Mouse (Mus musculus): Measurements from ENCODE around the gene Wbp1. TPM values are rescaled to one million over a fixed set of nuclear protein-coding genes. Genes with fewer than 3 reads are reported as not detected.
A peak's percentile ranks its signal among the peaks of the same experiment; 100 is the strongest.

Wbp1 gene
- total and polyA plus RNA-seq, 3 experiments = 70.4 to 152 (median 74.6) TPM

GRCm38 (mm10) chr6:83124851-83125312 is 3.5 kb upstream of the Wbp1 start:
- H3K27me3 ChIP-seq (ENCODE audit: control insufficient read depth, insufficient read depth, low read length) = no peaks in the 10 kb centered on the region
- H3K4me1 ChIP-seq (ENCODE audit: control insufficient read depth, insufficient read depth, low read length) = peaks cover 3% of the 10 kb centered on the region
- peak overlapping the region; percentile 78 for H3K9ac ChIP-seq (ENCODE audit: low read depth, low read length)
- peak; percentile 90 to 92 for DNase-seq
- WGBS = under 1% methylated on average over 30 of the region's 30 CpGs
- intact Hi-C loops (cut with DNase I) = loop anchor here (1.0 to 5.0 kb wide), 3 partner anchors 16 to 202 kb away; partner anchors contain the start of genes Dctn1, Mob1a, Mrpl53 and Mthfd2
- H3K36me3 ChIP-seq (ENCODE audit: control insufficient read depth, insufficient read depth, low read length) = no peaks in the 10 kb centered on the region
- H3K27ac ChIP-seq = peak overlapping the region; percentile 76
- no peaks in the 10 kb centered on the region for H3K79me2 ChIP-seq (replicated peaks; ENCODE audit: control insufficient read depth, insufficient read depth, low read length)
- H3K4me3 ChIP-seq = peak overlapping the region; percentile 84
- TF ChIP-seq POLR2A (IDR thresholded peaks at IDR 0.05; ENCODE audit: insufficient read depth, low read depth, low read length) = peak; percentile 77
- no peak for TF ChIP-seq CTCF (IDR thresholded peaks at IDR 0.05)
- 0 out of 2 replicates have a peak, but pooled peaks have one; percentile 54 for TF ChIP-seq EP300 (IDR thresholded peaks at IDR 0.05; ENCODE audit: insufficient read depth, low read depth, low read length)

GRCm38 (mm10) chr6:83122961-83123360 is 1.6 kb upstream of the Wbp1 start:
- H3K79me2 ChIP-seq (replicated peaks; ENCODE audit: control insufficient read depth, insufficient read depth, low read length) = no peaks in the 10 kb centered on the region
- no peak overlapping the region for H3K27ac ChIP-seq
- 87% methylated on average over 5 of the region's 5 CpGs for WGBS
- no peak overlapping the region for H3K9ac ChIP-seq (ENCODE audit: low read depth, low read length)
- no peaks in the 10 kb centered on the region for H3K36me3 ChIP-seq (ENCODE audit: control insufficient read depth, insufficient read depth, low read length)
- DNase-seq = no peak
- no peaks in the 10 kb centered on the region for H3K27me3 ChIP-seq (ENCODE audit: control insufficient read depth, insufficient read depth, low read length)
- intact Hi-C loops (cut with DNase I) = loop anchor here (5.0 kb wide), 1 partner anchor 204 kb away; the partner anchor contains the start of genes Mob1a and Mthfd2
- TF ChIP-seq POLR2A (IDR thresholded peaks at IDR 0.05; ENCODE audit: insufficient read depth, low read depth, low read length) = no peak
- TF ChIP-seq EP300 (IDR thresholded peaks at IDR 0.05; ENCODE audit: insufficient read depth, low read depth, low read length) = no peak
- no peak overlapping the region for H3K4me3 ChIP-seq
- peaks cover 3% of the 10 kb centered on the region for H3K4me1 ChIP-seq (ENCODE audit: control insufficient read depth, insufficient read depth, low read length)

- Histone ChIP-seq H3K9ac (ENCODE audit: low read depth, low read length) (peak overlapping the region; percentile 80), H3K27me3 (ENCODE audit: control insufficient read depth, insufficient read depth, low read length) (no peaks in the 10 kb centered on the region), H3K4me3 (peak overlapping the region; percentile 74), H3K36me3 (ENCODE audit: control insufficient read depth, insufficient read depth, low read length) (no peaks in the 10 kb centered on the region), H3K4me1 (ENCODE audit: control insufficient read depth, insufficient read depth, low read length) (peaks cover 3% of the 10 kb centered on the region), H3K79me2 (replicated peaks; ENCODE audit: control insufficient read depth, insufficient read depth, low read length) (no peaks in the 10 kb centered on the region), H3K27ac (peak overlapping the region; percentile 60)
- intact Hi-C loops (cut with DNase I) = loop anchor here (5.0 kb wide), 1 partner anchor 205 kb away; the partner anchor contains the start of genes Mob1a and Mthfd2
- no peak for DNase-seq
- WGBS = 3% methylated on average over 49 of the region's 52 CpGs
- no peak for TF ChIP-seq POLR2A (IDR thresholded peaks at IDR 0.05; ENCODE audit: insufficient read depth, low read depth, low read length)
- TF ChIP-seq CTCF (IDR thresholded peaks at IDR 0.05) = no peak
- TF ChIP-seq EP300 (IDR thresholded peaks at IDR 0.05; ENCODE audit: insufficient read depth, low read depth, low read length) = no peak
Measured at GRCm38 (mm10) chr6:83121863-83122710, 728 bp upstream of the Wbp1 start.

- Histone ChIP-seq H3K79me2 (replicated peaks; ENCODE audit: control insufficient read depth, insufficient read depth, low read length) (no peaks in the 10 kb centered on the region), H3K27ac (no peak overlapping the region), H3K36me3 (ENCODE audit: control insufficient read depth, insufficient read depth, low read length) (no peaks in the 10 kb centered on the region), H3K27me3 (ENCODE audit: control insufficient read depth, insufficient read depth, low read length) (no peaks in the 10 kb centered on the region), H3K4me3 (no peak overlapping the region), H3K9ac (ENCODE audit: low read depth, low read length) (no peak overlapping the region), H3K4me1 (ENCODE audit: control insufficient read depth, insufficient read depth, low read length) (peaks cover 7% of the 10 kb centered on the region)
- no peak for DNase-seq
- no peak for TF ChIP-seq EP300 (IDR thresholded peaks at IDR 0.05; ENCODE audit: insufficient read depth, low read depth, low read length)
- no peak for TF ChIP-seq POLR2A (IDR thresholded peaks at IDR 0.05; ENCODE audit: insufficient read depth, low read depth, low read length)
- no peak for TF ChIP-seq CTCF (IDR thresholded peaks at IDR 0.05)
- whole genome bisulfite sequencing = 69% methylated on average over 7 of the region's 7 CpGs
- intact Hi-C loops (cut with DNase I) = loop anchor here (5.0 kb wide), 1 partner anchor 208 kb away; the partner anchor contains the start of genes Mob1a and Mthfd2
Measured at GRCm38 (mm10) chr6:83119734-83120051, 1.7 kb downstream of the Wbp1 start.

GRCm38 (mm10) chr6:83118825-83119733 is 2.3 kb downstream of the Wbp1 start:
- DNase-seq = no peak
- Histone ChIP-seq H3K27me3 (ENCODE audit: control insufficient read depth, insufficient read depth, low read length) (no peaks in the 10 kb centered on the region), H3K36me3 (ENCODE audit: control insufficient read depth, insufficient read depth, low read length) (no peaks in the 10 kb centered on the region), H3K9ac (ENCODE audit: low read depth, low read length) (no peak overlapping the region), H3K27ac (no peak overlapping the region), H3K79me2 (replicated peaks; ENCODE audit: control insufficient read depth, insufficient read depth, low read length) (no peaks in the 10 kb centered on the region), H3K4me1 (ENCODE audit: control insufficient read depth, insufficient read depth, low read length) (peaks cover 7% of the 10 kb centered on the region), H3K4me3 (no peak overlapping the region)
- WGBS = 77% methylated on average over 14 of the region's 14 CpGs
- intact Hi-C loops (cut with DNase I) = no loop called here
- no peak for TF ChIP-seq EP300 (IDR thresholded peaks at IDR 0.05; ENCODE audit: insufficient read depth, low read depth, low read length)
- no peak for TF ChIP-seq CTCF (IDR thresholded peaks at IDR 0.05)
- no peak for TF ChIP-seq POLR2A (IDR thresholded peaks at IDR 0.05; ENCODE audit: insufficient read depth, low read depth, low read length)

Data from heart, adult 2 months (tissue).